Mouse (Mus musculus): ENCODE measurements at regions not wholly inside any gene's neighbourhood (a gene's known extent, or its start where the extent isn't known, plus 50 kb on each side); places are given as distances from the start of the nearest gene placed in this dataset.

GRCm38 (mm10) chr1:120708511-120708910 is 106.3 kb downstream of the En1 start:
- no peak for TF ChIP-seq EP300 (IDR thresholded peaks at IDR 0.05; ENCODE audit: low read depth)
- no peak for TF ChIP-seq CTCF (IDR thresholded peaks at IDR 0.05; ENCODE audit: low read depth)
